Mouse (Mus musculus) adrenal gland, postnatal 10 days (tissue): ENCODE data around the gene Mafb. TPM values are rescaled to one million over a fixed set of nuclear protein-coding genes. Genes with fewer than 3 reads are reported as not detected.

ENCODE experiments used
- DNase-seq: peaks from one replicate; pipeline ENCODE4 v3.0.0; 2021; ENCODE audit warnings: mixed read lengths
- total RNA-seq, 2 experiments: library from RNA; stranded (reverse); gene quantifications; 2 replicates each; pipeline ENCODE4 v1.2.3; 2021

The Mafb gene
- total RNA-seq, 2 experiments from 2014 or later, result 15.4 to 38.4 TPM

- DNase-seq, result peak; percentile 74
Observed at GRCm38 (mm10) chr2:160327167-160327566, 39.7 kb downstream of the Mafb start.

GRCm38 (mm10) chr2:160325105-160325644 is 41.7 kb downstream of the Mafb start:
- no peak for DNase-seq

- DNase-seq, result no peak
Observed at GRCm38 (mm10) chr2:160321829-160322228, 45.0 kb downstream of the Mafb start.

- DNase-seq, result no peak
Observed at GRCm38 (mm10) chr2:160318255-160318654, 48.6 kb downstream of the Mafb start.

Other genes starting within 250 kb of the Mafb start
- 1 to 10 TPM; 2.1 to 2.2 TPM for gene Gm826, start 32.9 kb downstream of the Mafb start, total RNA-seq